Mouse (Mus musculus) megakaryocyte, adult 5-6 weeks (primary cell): ENCODE results near the gene Iapp. TPM values are rescaled to one million over a fixed set of nuclear protein-coding genes. Genes with fewer than 3 reads are reported as not detected.

ENCODE experiments used
- total RNA-seq, 2 experiments: library from RNA; stranded (forward) in 1 of 2; stranded (reverse) in 1 of 2; fragments of 153-499, 151-499 nt in 1 of 2; fragments of 221-1000, 200-1000 nt in 1 of 2; gene quantifications; 2 replicates each; pipeline versions ENCODE4 v1.2.3 to v1.2.4; 2015 to 2017

Gene Iapp
- total RNA-seq, 2 experiments from 2014 or later = not detected

Other genes starting within 250 kb of the Iapp start
- gene Slco1a6, start 89.9 kb upstream of the Iapp start, total RNA-seq (2015) = not detected in 2 replicates
- gene Slco1a6, start 89.9 kb upstream of the Iapp start, total RNA-seq (2017) = not detected in 2 replicates
- gene Slco1a5, start 24.6 kb downstream of the Iapp start, total RNA-seq (2015) = not detected in 2 replicates
- gene Slco1a5, start 24.6 kb downstream of the Iapp start, total RNA-seq (2017) = not detected in 2 replicates
- gene Pyroxd1, start 47.2 kb downstream of the Iapp start, total RNA-seq (2015) = 12.3 and 12.7 TPM in 2 replicates
- gene Pyroxd1, start 47.2 kb downstream of the Iapp start, total RNA-seq (2017) = 13.5 and 13.8 TPM in 2 replicates
- gene Recql, start 88.7 kb downstream of the Iapp start, total RNA-seq (2015) = 31.5 and 35.0 TPM in 2 replicates
- 32.1 and 50.3 TPM in 2 replicates for gene Recql, start 88.7 kb downstream of the Iapp start, total RNA-seq (2017)
- gene Golt1b, start 88.8 kb downstream of the Iapp start, total RNA-seq (2015) = 26.3 and 27.7 TPM in 2 replicates
- gene Golt1b, start 88.8 kb downstream of the Iapp start, total RNA-seq (2017) = 30.0 and 31.5 TPM in 2 replicates
- gene Spx, start 115.0 kb downstream of the Iapp start, total RNA-seq (2015) = not detected in 2 replicates
- gene Spx, start 115.0 kb downstream of the Iapp start, total RNA-seq (2017) = 0.26 TPM in 1 of 2 replicates, not detected in the other
- not detected in 2 replicates for gene Gys2, start 174.7 kb downstream of the Iapp start, total RNA-seq (2015)
- gene Gys2, start 174.7 kb downstream of the Iapp start, total RNA-seq (2017) = not detected in 2 replicates
- 38.8 and 41.7 TPM in 2 replicates for gene Ldhb, start 209.5 kb downstream of the Iapp start, total RNA-seq (2015)
- gene Ldhb, start 209.5 kb downstream of the Iapp start, total RNA-seq (2017) = 26.8 and 28.5 TPM in 2 replicates